Mouse (Mus musculus): ENCODE measurements at regions not wholly inside any gene's neighbourhood (a gene's known extent, or its start where the extent isn't known, plus 50 kb on each side); places are given as distances from the start of the nearest gene placed in this dataset.

- Histone ChIP-seq H3K27ac (ENCODE audit: insufficient read depth, low read length) (no peak overlapping the region), H3K4me1 (ENCODE audit: control insufficient read depth, insufficient read depth, low read length) (no peaks in the 10 kb centered on the region), H3K4me3 (ENCODE audit: insufficient read depth, low read length) (no peak overlapping the region)
- no peak for TF ChIP-seq CTCF (IDR thresholded peaks at IDR 0.05; ENCODE audit: extremely low read depth, insufficient read depth, low read length)
- TF ChIP-seq POLR2A (IDR thresholded peaks at IDR 0.05; ENCODE audit: extremely low read depth, insufficient read depth, low read length), result no peak
These were observed 227.4 kb upstream of the Jarid2 start for GRCm38 (mm10) chr13:44501777-44502321.

- Histone ChIP-seq H3K27ac (ENCODE audit: insufficient read depth, low read length) (no peak overlapping the region), H3K4me3 (ENCODE audit: insufficient read depth, low read length) (no peak overlapping the region), H3K4me1 (ENCODE audit: control insufficient read depth, insufficient read depth, low read length) (no peaks in the 10 kb centered on the region)
- no peak for TF ChIP-seq CTCF (IDR thresholded peaks at IDR 0.05; ENCODE audit: extremely low read depth, insufficient read depth, low read length)
- no peak for TF ChIP-seq POLR2A (IDR thresholded peaks at IDR 0.05; ENCODE audit: extremely low read depth, insufficient read depth, low read length)
These were observed 226.5 kb upstream of the Jarid2 start for GRCm38 (mm10) chr13:44502612-44503256.

- Histone ChIP-seq H3K27ac (ENCODE audit: insufficient read depth, low read length) (no peak overlapping the region), H3K4me3 (ENCODE audit: insufficient read depth, low read length) (no peak overlapping the region), H3K4me1 (ENCODE audit: control insufficient read depth, insufficient read depth, low read length) (no peaks in the 10 kb centered on the region)
- TF ChIP-seq POLR2A (IDR thresholded peaks at IDR 0.05; ENCODE audit: extremely low read depth, insufficient read depth, low read length) (no peak), CTCF (IDR thresholded peaks at IDR 0.05; ENCODE audit: extremely low read depth, insufficient read depth, low read length) (no peak)
These were observed 225.9 kb upstream of the Jarid2 start for GRCm38 (mm10) chr13:44503257-44503950.

GRCm38 (mm10) chr13:44504455-44504854 is 224.8 kb upstream of the Jarid2 start:
- Histone ChIP-seq H3K4me1 (ENCODE audit: control insufficient read depth, insufficient read depth, low read length) (no peaks in the 10 kb centered on the region), H3K4me3 (ENCODE audit: insufficient read depth, low read length) (no peak overlapping the region)
- TF ChIP-seq CTCF (IDR thresholded peaks at IDR 0.05; ENCODE audit: extremely low read depth, insufficient read depth, low read length) (no peak), POLR2A (IDR thresholded peaks at IDR 0.05; ENCODE audit: extremely low read depth, insufficient read depth, low read length) (no peak)

GRCm38 (mm10) chr13:44506975-44507374 is 222.3 kb upstream of the Jarid2 start:
- Histone ChIP-seq H3K27ac (ENCODE audit: insufficient read depth, low read length) (no peak overlapping the region), H3K4me1 (ENCODE audit: control insufficient read depth, insufficient read depth, low read length) (no peaks in the 10 kb centered on the region), H3K4me3 (ENCODE audit: insufficient read depth, low read length) (no peak overlapping the region)
- TF ChIP-seq POLR2A (IDR thresholded peaks at IDR 0.05; ENCODE audit: extremely low read depth, insufficient read depth, low read length) (no peak), CTCF (IDR thresholded peaks at IDR 0.05; ENCODE audit: extremely low read depth, insufficient read depth, low read length) (no peak)

More at GRCm38 (mm10) chr13:44504455-44504854, 224.8 kb upstream of the Jarid2 start:
- no peak overlapping the region for H3K27ac ChIP-seq (ENCODE audit: insufficient read depth, low read length)

- H3K4me1 ChIP-seq (ENCODE audit: control insufficient read depth, insufficient read depth, low read length), result no peaks in the 10 kb centered on the region
- no peak overlapping the region for H3K27ac ChIP-seq (ENCODE audit: insufficient read depth, low read length)
- TF ChIP-seq CTCF (IDR thresholded peaks at IDR 0.05; ENCODE audit: extremely low read depth, insufficient read depth, low read length) (no peak), POLR2A (IDR thresholded peaks at IDR 0.05; ENCODE audit: extremely low read depth, insufficient read depth, low read length) (no peak)
These were observed 219.6 kb upstream of the Jarid2 start for GRCm38 (mm10) chr13:44509526-44510159.

GRCm38 (mm10) chr13:44513378-44514285 is 215.6 kb upstream of the Jarid2 start:
- H3K4me3 ChIP-seq (ENCODE audit: insufficient read depth, low read length), result no peak overlapping the region
- H3K4me1 ChIP-seq (ENCODE audit: control insufficient read depth, insufficient read depth, low read length), result no peaks in the 10 kb centered on the region
- TF ChIP-seq CTCF (IDR thresholded peaks at IDR 0.05; ENCODE audit: extremely low read depth, insufficient read depth, low read length) (no peak), POLR2A (IDR thresholded peaks at IDR 0.05; ENCODE audit: extremely low read depth, insufficient read depth, low read length) (no peak)
- H3K27ac ChIP-seq (ENCODE audit: insufficient read depth, low read length), result no peak overlapping the region

More at GRCm38 (mm10) chr13:44509526-44510159, 219.6 kb upstream of the Jarid2 start:
- H3K4me3 ChIP-seq (ENCODE audit: insufficient read depth, low read length), result no peak overlapping the region

- no peak for TF ChIP-seq POLR2A (IDR thresholded peaks at IDR 0.05; ENCODE audit: extremely low read depth, insufficient read depth, low read length)
These were observed 214.6 kb upstream of the Jarid2 start for GRCm38 (mm10) chr13:44514636-44515158.

GRCm38 (mm10) chr13:44516863-44517262 is 212.4 kb upstream of the Jarid2 start:
- no peak for TF ChIP-seq CTCF (IDR thresholded peaks at IDR 0.05; ENCODE audit: extremely low read depth, insufficient read depth, low read length)
- no peak for TF ChIP-seq POLR2A (IDR thresholded peaks at IDR 0.05; ENCODE audit: extremely low read depth, insufficient read depth, low read length)

More at GRCm38 (mm10) chr13:44514636-44515158, 214.6 kb upstream of the Jarid2 start:
- H3K27ac ChIP-seq (ENCODE audit: insufficient read depth, low read length), result no peak overlapping the region
- no peaks in the 10 kb centered on the region for H3K4me1 ChIP-seq (ENCODE audit: control insufficient read depth, insufficient read depth, low read length)
- H3K4me3 ChIP-seq (ENCODE audit: insufficient read depth, low read length), result no peak overlapping the region

More at GRCm38 (mm10) chr13:44516863-44517262, 212.4 kb upstream of the Jarid2 start:
- no peaks in the 10 kb centered on the region for H3K4me1 ChIP-seq (ENCODE audit: control insufficient read depth, insufficient read depth, low read length)
- H3K27ac ChIP-seq (ENCODE audit: insufficient read depth, low read length), result no peak overlapping the region
- H3K4me3 ChIP-seq (ENCODE audit: insufficient read depth, low read length), result no peak overlapping the region
